Mouse (Mus musculus) kidney, adult 2 months (tissue): ENCODE data around the gene Dennd2d. TPM values are rescaled to one million over a fixed set of nuclear protein-coding genes. Genes with fewer than 3 reads are reported as not detected.

ENCODE experiments used
- DNase-seq: peaks from one replicate; pipeline ENCODE4 v3.0.0; 2021
- H3K27ac ChIP-seq: fragments of 200-500 bp; 2 replicates; pipeline ENCODE4 v1.5.1; 2012; ENCODE audit warnings: low read depth, low read length, control low read depth, inconsistent platforms; ENCODE audit not compliant: insufficient read depth
- H3K27me3 ChIP-seq: fragments of 200-500 bp; replicated peaks from 2 replicates; pipeline ENCODE4 v1.6.1; 2012; ENCODE audit warnings: mild to moderate bottlenecking, moderate library complexity, low read length, inconsistent platforms; ENCODE audit not compliant: control insufficient read depth, insufficient read depth
- H3K36me3 ChIP-seq: fragments of 200-500 bp; 2 replicates; pipeline ENCODE4 v1.6.1; 2012; ENCODE audit warnings: mild to moderate bottlenecking, moderate library complexity, low read length, inconsistent platforms; ENCODE audit not compliant: control insufficient read depth, insufficient read depth
- H3K4me1 ChIP-seq: fragments of 200-500 bp; 2 replicates; pipeline ENCODE4 v1.6.1; 2011; ENCODE audit warnings: low read length; ENCODE audit not compliant: control insufficient read depth, insufficient read depth
- H3K4me3 ChIP-seq: fragments of 200-500 bp; 2 replicates; pipeline ENCODE4 v1.5.1; 2011; ENCODE audit warnings: mild to moderate bottlenecking, low read depth, low read length, control low read depth; ENCODE audit not compliant: insufficient read depth
- CTCF ChIP-seq: fragments of 200-500 bp; conservative IDR thresholded peaks from 2 replicates; pipeline ENCODE4 v1.5.1; 2011; ENCODE audit warnings: low read depth, mild to moderate bottlenecking, control low read depth, low read length, moderate library complexity, mixed read lengths; ENCODE audit not compliant: insufficient read depth, insufficient read length
- POLR2A ChIP-seq: fragments of 200-500 bp; IDR thresholded peaks from one replicate; pipeline ENCODE4 v1.6.1; 2011; ENCODE audit warnings: low read depth, low read length, control low read depth
- WGBS: fragments of 180-500 bp; shearing (Covaris S2); methylation state at CpG from one replicate; pipeline ENCODE4 v1.1.7; 2018; 5-methylcytosine and 5-hydroxymethylcytosine counted together
- polyA plus RNA-seq: library from polyadenylated mRNA; depleted of rRNA; stranded (reverse); fragments of >200 nt; gene quantifications from 2 replicates; pipeline ENCODE4 v1.2.3, GENCODE M21; 2012; rRNA removed

Dennd2d gene
- 5.6 and 6.1 TPM in 2 replicates for polyA plus RNA-seq

- Histone ChIP-seq H3K27me3 (no peaks in the 10 kb centered on the region), H3K4me1 (no peaks in the 10 kb centered on the region), H3K4me3 (peak within 1 kb of the TSS; percentile 75), H3K27ac (no peak within 1 kb of the TSS; the same call in 1 of the 2 replicates), H3K36me3 (no peaks in the 10 kb centered on the region)
- WGBS, result 1% methylated on average over 44 of the region's 44 CpGs
- peak; percentile 58 for DNase-seq
- TF ChIP-seq CTCF (0 out of 2 replicates have a peak, but pooled peaks have one; percentile 6), POLR2A (no peak)
Measured at GRCm38 (mm10) chr3:106482281-106483081, at the start of gene Dennd2d. Gene Dennd2d (plus strand): TSS chr3:106482405.

- Histone ChIP-seq H3K4me3 (no peak overlapping the region), H3K27me3 (no peaks in the 10 kb centered on the region), H3K4me1 (no peaks in the 10 kb centered on the region), H3K36me3 (no peaks in the 10 kb centered on the region), H3K27ac (no peak overlapping the region)
- TF ChIP-seq CTCF (peak; percentile 39), POLR2A (no peak)
- DNase-seq, result peak; percentile 44
Measured at GRCm38 (mm10) chr3:106448571-106448970, 33.6 kb upstream of the Dennd2d start.

- TF ChIP-seq POLR2A (no peak), CTCF (no peak)
- no peaks in the 10 kb centered on the region for H3K27me3 ChIP-seq
- DNase-seq, result no peak
- H3K27ac ChIP-seq, result no peak overlapping the region
- no peak overlapping the region for H3K4me3 ChIP-seq
- no peaks in the 10 kb centered on the region for H3K4me1 ChIP-seq
- no peaks in the 10 kb centered on the region for H3K36me3 ChIP-seq
Measured at GRCm38 (mm10) chr3:106448995-106449394, 33.2 kb upstream of the Dennd2d start.

DNA sequence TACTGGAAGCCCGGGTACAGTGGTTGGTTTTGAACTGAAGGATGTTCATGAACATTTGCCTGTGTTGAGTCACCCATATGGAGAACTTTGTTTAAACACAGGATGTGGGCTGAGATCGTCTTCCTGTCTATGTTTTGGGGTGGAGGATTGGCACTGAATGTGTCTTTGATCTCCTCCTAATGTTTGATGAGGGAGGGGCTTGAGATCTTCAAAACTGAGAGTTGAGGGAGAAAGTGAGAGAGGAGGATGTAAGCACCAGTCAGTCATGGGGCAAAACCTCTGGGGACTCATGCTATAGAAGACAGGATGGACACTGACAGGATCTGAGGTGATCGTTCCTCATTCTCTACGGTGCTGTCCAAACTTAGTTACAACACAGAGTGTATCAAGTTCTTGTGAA, 32.6 kb upstream of the Dennd2d start:
- no peak for TF ChIP-seq CTCF
- WGBS, result 66% methylated on average over 4 of the region's 4 CpGs
- no peak for DNase-seq
- H3K4me3 ChIP-seq, result no peak overlapping the region
- no peaks in the 10 kb centered on the region for H3K27me3 ChIP-seq
- H3K27ac ChIP-seq, result no peak overlapping the region
- H3K36me3 ChIP-seq, result no peaks in the 10 kb centered on the region
- H3K4me1 ChIP-seq, result no peaks in the 10 kb centered on the region

- TF ChIP-seq POLR2A (no peak), CTCF (no peak)
- H3K4me3 ChIP-seq, result no peak overlapping the region
- no peaks in the 10 kb centered on the region for H3K4me1 ChIP-seq
Measured at GRCm38 (mm10) chr3:106452616-106453015, 29.6 kb upstream of the Dennd2d start.

DNA sequence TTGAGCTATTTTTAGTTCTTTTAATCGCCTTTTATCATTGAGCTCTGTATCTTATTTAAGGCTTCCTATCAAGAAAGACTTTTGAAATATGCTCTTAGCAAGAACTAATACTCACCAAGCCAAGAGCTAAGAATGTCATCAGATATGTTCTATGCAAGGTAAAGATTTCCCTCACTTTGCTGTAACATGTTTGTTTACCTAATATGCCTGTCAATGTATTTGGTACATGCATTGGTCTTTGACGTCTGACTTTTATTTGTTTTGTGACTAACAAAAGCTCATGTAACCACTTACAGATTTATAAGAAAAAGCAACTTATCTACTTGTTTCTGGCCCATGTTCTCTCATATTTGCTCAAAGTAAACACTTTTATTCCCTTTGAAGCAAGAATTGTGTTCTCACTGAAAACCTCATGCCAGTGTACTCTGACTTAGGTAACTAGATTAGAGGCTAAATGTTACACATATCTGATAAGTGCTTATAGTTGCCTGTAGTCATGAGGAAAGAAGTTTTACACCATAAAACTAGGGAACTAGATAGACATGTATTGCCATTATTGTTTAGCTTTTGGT, 24.8 kb upstream of the Dennd2d start:
- DNase-seq, result no peak
- H3K4me3 ChIP-seq, result no peak overlapping the region
- 79% methylated on average over 2 of the region's 2 CpGs for WGBS
- H3K4me1 ChIP-seq, result no peaks in the 10 kb centered on the region
- H3K27ac ChIP-seq, result no peak overlapping the region
- TF ChIP-seq POLR2A (no peak), CTCF (no peak)
- no peaks in the 10 kb centered on the region for H3K27me3 ChIP-seq
- no peaks in the 10 kb centered on the region for H3K36me3 ChIP-seq

More at GRCm38 (mm10) chr3:106452616-106453015, 29.6 kb upstream of the Dennd2d start:
- 69% methylated on average over 4 of the region's 4 CpGs for WGBS
- DNase-seq, result no peak
- no peaks in the 10 kb centered on the region for H3K27me3 ChIP-seq
- H3K27ac ChIP-seq, result no peak overlapping the region
- H3K36me3 ChIP-seq, result no peaks in the 10 kb centered on the region

DNA sequence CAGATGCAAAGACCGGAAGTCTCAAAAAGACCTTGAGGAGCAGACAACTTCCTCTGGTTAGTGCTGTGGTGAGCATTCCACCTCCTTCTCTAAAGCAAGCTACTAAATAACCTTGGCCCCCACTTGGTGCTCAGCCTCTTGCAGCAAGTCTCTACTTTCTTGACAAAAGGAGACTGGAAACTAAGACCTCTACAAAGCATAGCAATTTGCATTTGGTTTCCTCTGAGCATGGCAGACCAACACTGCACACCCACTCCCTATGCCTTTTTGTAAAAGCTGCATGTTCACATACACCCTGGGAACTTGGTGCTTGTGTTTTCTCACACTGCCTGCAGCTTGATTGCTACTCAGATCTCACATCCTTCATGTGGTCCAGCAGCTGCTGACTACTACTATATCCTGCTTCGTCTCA, 20.1 kb upstream of the Dennd2d start:
- no peaks in the 10 kb centered on the region for H3K36me3 ChIP-seq
- H3K4me1 ChIP-seq, result no peaks in the 10 kb centered on the region
- TF ChIP-seq CTCF, result no peak
- TF ChIP-seq POLR2A, result no peak
- no peak overlapping the region for H3K27ac ChIP-seq
- no peaks in the 10 kb centered on the region for H3K27me3 ChIP-seq
- 94% methylated on average over 2 of the region's 2 CpGs for WGBS
- H3K4me3 ChIP-seq, result no peak overlapping the region
- no peak for DNase-seq
